Mouse (Mus musculus) lung, embryonic 16.5 days (tissue): ENCODE results near the gene Igf2bp2. TPM values are rescaled to one million over a fixed set of nuclear protein-coding genes. Genes with fewer than 3 reads are reported as not detected.
A peak's percentile ranks its signal among the peaks of the same experiment; 100 is the strongest.

Source experiments
- ATAC-seq: fragments of 200-750 bp; cut with Nextera tagmentation; 2 replicates; pipeline ENCODE4 v1.8.0; 2017; ENCODE audit warnings: low read depth, mild to moderate bottlenecking, moderate library complexity
- H3K27ac ChIP-seq: fragments of 300-500 bp; sonication (generic); 2 replicates; pipeline ENCODE4 v1.5.1; 2014; ENCODE audit warnings: mild to moderate bottlenecking, control low read depth, low read length
- H3K27me3 ChIP-seq: fragments of 300-500 bp; sonication (generic); 2 replicates; pipeline ENCODE4 v1.6.1; 2014; ENCODE audit warnings: low read depth, low read length, mixed read lengths; ENCODE audit not compliant: control insufficient read depth, insufficient read depth
- H3K36me3 ChIP-seq: fragments of 300-500 bp; sonication (generic); 2 replicates; pipeline ENCODE4 v1.6.1; 2014; ENCODE audit warnings: low read length; ENCODE audit not compliant: control insufficient read depth, insufficient read depth
- H3K4me1 ChIP-seq: fragments of 300-500 bp; sonication (generic); replicated peaks from 2 replicates; pipeline ENCODE4 v1.6.1; 2014; ENCODE audit warnings: low read length, mixed read lengths; ENCODE audit not compliant: control insufficient read depth, insufficient read depth
- H3K4me2 ChIP-seq: fragments of 300-500 bp; sonication (generic); 2 replicates; pipeline ENCODE4 v1.6.1; 2014; ENCODE audit warnings: low read depth, low read length, control low read depth
- H3K4me3 ChIP-seq: fragments of 300-500 bp; sonication (generic); 2 replicates; pipeline ENCODE4 v1.5.1; 2014; ENCODE audit warnings: mild to moderate bottlenecking, low read length, control low read depth
- H3K9ac ChIP-seq: fragments of 300-500 bp; sonication (generic); 2 replicates; pipeline ENCODE4 v1.6.1; 2014; ENCODE audit warnings: low read length, control low read depth
- H3K9me3 ChIP-seq: fragments of 300-500 bp; sonication (generic); 2 replicates; pipeline ENCODE4 v1.6.1; 2016; ENCODE audit warnings: low read length; ENCODE audit not compliant: control insufficient read depth
- WGBS: fragments of 180-500 bp; shearing (Covaris S2); extraction: QIAGEN DNeasy Blood & Tissue Kit; methylation state at CpG from one replicate; pipeline ENCODE4 v1.1.7; 2014; 5-methylcytosine and 5-hydroxymethylcytosine counted together
- polyA plus RNA-seq: library from polyadenylated mRNA; unstranded; fragments of >200 nt; fragmentation: Nextera tagmentation; extraction: Ambion mirVana; gene quantifications from 2 replicates; pipeline ENCODE4 v1.2.1, GENCODE M21; 2015

Igf2bp2 gene
- polyA plus RNA-seq, 1 experiment from 2014 or later, result 49.4 TPM

GRCm38 (mm10) chr16:22136198-22136597, 26.9 kb downstream of the Igf2bp2 start:
- Histone ChIP-seq H3K36me3 (no peaks in the 10 kb centered on the region), H3K4me1 (no peaks in the 10 kb centered on the region), H3K9ac (no peak overlapping the region), H3K9me3 (no peaks in the 10 kb centered on the region), H3K27ac (no peak overlapping the region), H3K4me3 (no peak overlapping the region), H3K27me3 (no peaks in the 10 kb centered on the region), H3K4me2 (no peak overlapping the region)
- ATAC-seq, result no peak
- 87% methylated on average over 5 of the region's 5 CpGs for WGBS

GRCm38 (mm10) chr16:22131321-22131720, 31.8 kb downstream of the Igf2bp2 start:
- Histone ChIP-seq H3K4me2 (no peak overlapping the region), H3K4me1 (no peaks in the 10 kb centered on the region), H3K36me3 (no peaks in the 10 kb centered on the region), H3K9me3 (no peaks in the 10 kb centered on the region), H3K27me3 (no peaks in the 10 kb centered on the region), H3K4me3 (no peak overlapping the region), H3K27ac (no peak overlapping the region), H3K9ac (no peak overlapping the region)
- no peak for ATAC-seq
- WGBS, result 68% methylated on average over 6 of the region's 6 CpGs

GRCm38 (mm10) chr16:22129511-22129910, 33.6 kb downstream of the Igf2bp2 start:
- Histone ChIP-seq H3K9me3 (no peaks in the 10 kb centered on the region), H3K4me3 (no peak overlapping the region), H3K36me3 (no peaks in the 10 kb centered on the region), H3K27me3 (no peaks in the 10 kb centered on the region), H3K27ac (no peak overlapping the region), H3K4me1 (no peaks in the 10 kb centered on the region), H3K9ac (no peak overlapping the region), H3K4me2 (no peak overlapping the region)
- ATAC-seq, result no peak
- WGBS, result 76% methylated on average over 7 of the region's 7 CpGs

- Histone ChIP-seq H3K9ac (no peak overlapping the region), H3K27me3 (no peaks in the 10 kb centered on the region), H3K4me1 (no peaks in the 10 kb centered on the region), H3K36me3 (no peaks in the 10 kb centered on the region), H3K4me3 (no peak overlapping the region), H3K4me2 (no peak overlapping the region), H3K27ac (no peak overlapping the region), H3K9me3 (no peaks in the 10 kb centered on the region)
- 91% methylated on average over 2 of the region's 2 CpGs for WGBS
- no peak for ATAC-seq
Measured at GRCm38 (mm10) chr16:22128595-22128994, 34.5 kb downstream of the Igf2bp2 start.

- 96% methylated on average over 5 of the region's 5 CpGs for WGBS
- no peak for ATAC-seq
Measured at GRCm38 (mm10) chr16:22127806-22128205, 35.3 kb downstream of the Igf2bp2 start.

GRCm38 (mm10) chr16:22126936-22127335, 36.2 kb downstream of the Igf2bp2 start:
- no peaks in the 10 kb centered on the region for H3K27me3 ChIP-seq
- no peak overlapping the region for H3K4me2 ChIP-seq
- 92% methylated on average over 4 of the region's 4 CpGs for WGBS
- H3K27ac ChIP-seq, result no peak overlapping the region
- H3K4me3 ChIP-seq, result no peak overlapping the region
- H3K9me3 ChIP-seq, result no peaks in the 10 kb centered on the region
- no peak for ATAC-seq
- H3K9ac ChIP-seq, result no peak overlapping the region
- no peaks in the 10 kb centered on the region for H3K4me1 ChIP-seq
- H3K36me3 ChIP-seq, result no peaks in the 10 kb centered on the region

More at GRCm38 (mm10) chr16:22127806-22128205, 35.3 kb downstream of the Igf2bp2 start:
- no peak overlapping the region for H3K4me3 ChIP-seq
- H3K27me3 ChIP-seq, result no peaks in the 10 kb centered on the region
- no peaks in the 10 kb centered on the region for H3K9me3 ChIP-seq
- H3K9ac ChIP-seq, result no peak overlapping the region
- no peaks in the 10 kb centered on the region for H3K4me1 ChIP-seq
- no peaks in the 10 kb centered on the region for H3K36me3 ChIP-seq
- no peak overlapping the region for H3K27ac ChIP-seq
- no peak overlapping the region for H3K4me2 ChIP-seq

GRCm38 (mm10) chr16:22124325-22124918, 38.7 kb downstream of the Igf2bp2 start:
- Histone ChIP-seq H3K4me3 (no peak overlapping the region), H3K4me2 (no peak overlapping the region), H3K9ac (no peak overlapping the region), H3K27me3 (no peaks in the 10 kb centered on the region), H3K27ac (no peak overlapping the region), H3K36me3 (no peaks in the 10 kb centered on the region), H3K4me1 (no peaks in the 10 kb centered on the region), H3K9me3 (no peaks in the 10 kb centered on the region)
- ATAC-seq, result no peak
- 27% methylated on average over 7 of the region's 7 CpGs for WGBS

- no peaks in the 10 kb centered on the region for H3K4me1 ChIP-seq
- H3K27me3 ChIP-seq, result no peaks in the 10 kb centered on the region
- 35% methylated on average over 5 of the region's 5 CpGs for WGBS
- H3K27ac ChIP-seq, result no peak overlapping the region
- ATAC-seq, result 0 out of 2 replicates have a peak, but pooled peaks have one; percentile 43
- no peaks in the 10 kb centered on the region for H3K36me3 ChIP-seq
- no peak overlapping the region for H3K9ac ChIP-seq
- H3K9me3 ChIP-seq, result no peaks in the 10 kb centered on the region
- H3K4me2 ChIP-seq, result no peak overlapping the region
- no peak overlapping the region for H3K4me3 ChIP-seq
Measured at GRCm38 (mm10) chr16:22123658-22124057, 39.4 kb downstream of the Igf2bp2 start.

GRCm38 (mm10) chr16:22121109-22121508, 42.0 kb downstream of the Igf2bp2 start:
- 75% methylated on average over 8 of the region's 8 CpGs for WGBS
- no peak overlapping the region for H3K9ac ChIP-seq
- no peak for ATAC-seq
- H3K27me3 ChIP-seq, result no peaks in the 10 kb centered on the region
- no peaks in the 10 kb centered on the region for H3K4me1 ChIP-seq
- no peaks in the 10 kb centered on the region for H3K36me3 ChIP-seq
- H3K4me3 ChIP-seq, result no peak overlapping the region
- no peak overlapping the region for H3K4me2 ChIP-seq
- H3K27ac ChIP-seq, result no peak overlapping the region
- H3K9me3 ChIP-seq, result no peaks in the 10 kb centered on the region

GRCm38 (mm10) chr16:22119524-22119923, 43.6 kb downstream of the Igf2bp2 start:
- ATAC-seq, result 0 out of 2 replicates have a peak, but pooled peaks have one; percentile 15
- no peaks in the 10 kb centered on the region for H3K36me3 ChIP-seq
- no peak overlapping the region for H3K27ac ChIP-seq
- H3K9ac ChIP-seq, result no peak overlapping the region
- H3K4me3 ChIP-seq, result no peak overlapping the region
- H3K4me2 ChIP-seq, result no peak overlapping the region
- H3K9me3 ChIP-seq, result no peaks in the 10 kb centered on the region
- 73% methylated on average over 15 of the region's 15 CpGs for WGBS
- H3K4me1 ChIP-seq, result no peaks in the 10 kb centered on the region
- no peaks in the 10 kb centered on the region for H3K27me3 ChIP-seq
